Mouse (Mus musculus) liver, embryonic 14.5 days (tissue): ENCODE measurements around the gene Cmtm3.

ENCODE experiments used
- CTCF ChIP-seq: IDR thresholded peaks from 2 replicates; pipeline ENCODE4 v1.5.1; 2016; ENCODE audit warnings: antibody characterized with exemption, low read depth, control low read depth
- EP300 ChIP-seq: IDR thresholded peaks from 2 replicates; pipeline ENCODE4 v1.6.1; 2016; ENCODE audit warnings: antibody characterized with exemption, low read depth

GRCm38 (mm10) chr8:104332665-104333631 lies 6.3 kb upstream of the Cmtm3 start:
- TF ChIP-seq CTCF (no peak), EP300 (no peak)
